Mouse (Mus musculus): ENCODE measurements at regions not wholly inside any gene's neighbourhood (a gene's known extent, or its start where the extent isn't known, plus 50 kb on each side); places are given as distances from the start of the nearest gene placed in this dataset.

DNA sequence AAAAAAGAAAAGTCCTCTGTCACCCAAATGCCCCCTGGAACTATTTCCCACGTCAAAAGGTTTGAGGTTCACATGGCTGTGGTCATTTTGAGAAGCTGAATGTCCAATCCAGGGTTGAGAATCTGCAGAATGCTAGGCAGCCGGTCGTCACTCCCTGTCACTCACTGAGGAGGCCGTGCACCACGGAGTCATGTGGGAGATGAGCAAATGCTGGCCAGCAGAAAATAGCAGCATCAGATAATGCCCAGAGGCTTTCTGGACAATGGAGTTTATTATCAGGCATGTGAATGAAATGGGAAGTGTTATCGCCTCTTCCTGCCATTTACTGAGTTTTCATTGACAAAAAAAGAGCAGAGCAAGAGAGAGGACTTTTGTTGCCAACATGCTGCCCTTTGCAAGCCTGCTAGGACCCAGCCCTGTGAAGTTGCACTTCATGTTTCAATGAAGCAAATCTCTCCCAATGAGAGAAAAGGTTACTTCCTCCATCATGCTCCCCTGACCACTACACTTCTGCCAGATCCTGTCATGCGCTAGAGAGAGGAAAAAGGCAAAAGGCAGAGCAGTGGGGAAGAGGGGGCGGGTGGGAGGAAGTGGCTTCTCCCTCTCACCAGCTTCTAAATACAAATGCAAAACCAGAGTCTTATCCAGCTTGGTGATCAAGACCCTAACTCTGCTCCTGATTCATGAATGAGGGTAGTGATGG is 228.3 kb downstream of the Gsdmc2 start:
- Histone ChIP-seq H3K4me1 (replicated peaks; ENCODE audit: control insufficient read depth, insufficient read depth, low read length) (peaks cover 7% of the 10 kb centered on the region), H3K4me3 (ENCODE audit: control insufficient read depth, insufficient read depth, low read length) (no peak overlapping the region), H3K27me3 (ENCODE audit: control insufficient read depth, insufficient read depth, low read length) (no peaks in the 10 kb centered on the region), H3K36me3 (ENCODE audit: control insufficient read depth, insufficient read depth, low read length) (no peaks in the 10 kb centered on the region), H3K27ac (ENCODE audit: control insufficient read depth, insufficient read depth, low read length) (no peak overlapping the region)
- 42% methylated on average over 8 of the region's 8 CpGs for WGBS
- peak; percentile 9 for DNase-seq
- no peak for TF ChIP-seq POLR2A (IDR thresholded peaks at IDR 0.05; ENCODE audit: control insufficient read depth, extremely low read depth, insufficient read depth, low read length, poor library complexity)
- no peak for TF ChIP-seq CTCF (IDR thresholded peaks at IDR 0.05; ENCODE audit: borderline replicate concordance, control insufficient read depth, extremely low read depth, insufficient read depth, low read length, poor library complexity)

DNA sequence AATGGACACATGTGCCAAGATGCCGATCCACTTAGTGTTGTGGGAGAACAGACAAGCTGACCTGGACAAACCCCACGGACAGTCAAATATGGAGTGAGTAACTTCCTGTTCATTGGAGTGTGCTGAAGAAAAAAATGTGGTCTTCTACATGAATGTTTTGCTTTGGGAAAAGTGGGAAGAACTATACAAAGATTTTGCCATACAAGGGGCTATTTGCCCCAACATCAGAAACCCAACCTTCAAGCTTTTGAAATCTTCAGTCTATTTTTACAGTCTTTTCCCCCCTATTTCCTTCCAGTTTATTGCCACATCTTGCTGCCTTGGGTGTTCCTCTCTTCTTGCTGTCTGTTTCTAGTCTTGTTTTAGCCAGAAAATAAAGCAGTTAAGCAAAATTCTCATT is 230.8 kb downstream of the Gsdmc2 start:
- peaks cover 9% of the 10 kb centered on the region for H3K4me1 ChIP-seq (replicated peaks; ENCODE audit: control insufficient read depth, insufficient read depth, low read length)
- no peaks in the 10 kb centered on the region for H3K36me3 ChIP-seq (ENCODE audit: control insufficient read depth, insufficient read depth, low read length)
- no peak for TF ChIP-seq CTCF (IDR thresholded peaks at IDR 0.05; ENCODE audit: borderline replicate concordance, control insufficient read depth, extremely low read depth, insufficient read depth, low read length, poor library complexity)
- no peak overlapping the region for H3K27ac ChIP-seq (ENCODE audit: control insufficient read depth, insufficient read depth, low read length)
- WGBS: 93% methylated on average over 2 of the region's 2 CpGs
- no peak for DNase-seq
- H3K4me3 ChIP-seq (ENCODE audit: control insufficient read depth, insufficient read depth, low read length): no peak overlapping the region
- no peaks in the 10 kb centered on the region for H3K27me3 ChIP-seq (ENCODE audit: control insufficient read depth, insufficient read depth, low read length)

DNA sequence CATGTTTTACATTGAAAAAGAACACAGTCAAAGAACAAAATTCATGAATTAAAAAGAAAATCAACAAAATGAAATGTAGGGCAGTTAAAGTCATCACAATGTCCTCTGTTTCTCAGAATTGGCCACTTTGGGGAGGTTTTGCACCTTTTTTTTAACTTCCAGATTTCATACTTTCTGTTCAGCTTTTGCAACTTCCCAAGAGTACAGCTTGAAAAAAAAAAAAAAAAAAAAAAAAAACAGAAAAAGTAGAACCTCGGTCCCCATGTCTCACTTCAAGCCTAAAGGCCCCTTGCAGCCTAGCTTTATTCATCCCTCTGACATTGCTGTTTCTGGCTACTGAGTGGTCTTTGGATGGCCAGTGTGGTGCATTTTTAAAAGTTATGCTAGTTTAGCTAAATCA is 231.9 kb downstream of the Gsdmc2 start:
- H3K4me1 ChIP-seq (replicated peaks; ENCODE audit: control insufficient read depth, insufficient read depth, low read length): peaks cover 9% of the 10 kb centered on the region
- WGBS: 39% methylated on average over 1 of the region's 1 CpGs
- TF ChIP-seq CTCF (IDR thresholded peaks at IDR 0.05; ENCODE audit: borderline replicate concordance, control insufficient read depth, extremely low read depth, insufficient read depth, low read length, poor library complexity) (no peak), POLR2A (IDR thresholded peaks at IDR 0.05; ENCODE audit: control insufficient read depth, extremely low read depth, insufficient read depth, low read length, poor library complexity) (no peak)
- H3K4me3 ChIP-seq (ENCODE audit: control insufficient read depth, insufficient read depth, low read length): no peak overlapping the region
- DNase-seq: no peak
- no peaks in the 10 kb centered on the region for H3K27me3 ChIP-seq (ENCODE audit: control insufficient read depth, insufficient read depth, low read length)
- no peaks in the 10 kb centered on the region for H3K36me3 ChIP-seq (ENCODE audit: control insufficient read depth, insufficient read depth, low read length)
- H3K27ac ChIP-seq (ENCODE audit: control insufficient read depth, insufficient read depth, low read length): no peak overlapping the region

- no peaks in the 10 kb centered on the region for H3K27me3 ChIP-seq (ENCODE audit: control insufficient read depth, insufficient read depth, low read length)
- H3K27ac ChIP-seq (ENCODE audit: control insufficient read depth, insufficient read depth, low read length): no peak overlapping the region
- H3K36me3 ChIP-seq (ENCODE audit: control insufficient read depth, insufficient read depth, low read length): no peaks in the 10 kb centered on the region
- 6% methylated on average over 3 of the region's 3 CpGs for WGBS
- no peak for TF ChIP-seq CTCF (IDR thresholded peaks at IDR 0.05; ENCODE audit: borderline replicate concordance, control insufficient read depth, extremely low read depth, insufficient read depth, low read length, poor library complexity)
- H3K4me3 ChIP-seq (ENCODE audit: control insufficient read depth, insufficient read depth, low read length): no peak overlapping the region
- H3K4me1 ChIP-seq (replicated peaks; ENCODE audit: control insufficient read depth, insufficient read depth, low read length): peaks cover 2% of the 10 kb centered on the region; the same call in 1 of the 2 replicates
- DNase-seq: peak; percentile 38
Observed at GRCm38 (mm10) chr15:63611161-63611560, 233.8 kb downstream of the Gsdmc2 start.

- Histone ChIP-seq H3K27ac (ENCODE audit: control insufficient read depth, insufficient read depth, low read length) (no peak overlapping the region), H3K27me3 (ENCODE audit: control insufficient read depth, insufficient read depth, low read length) (no peaks in the 10 kb centered on the region), H3K4me3 (ENCODE audit: control insufficient read depth, insufficient read depth, low read length) (no peak overlapping the region), H3K36me3 (ENCODE audit: control insufficient read depth, insufficient read depth, low read length) (no peaks in the 10 kb centered on the region), H3K4me1 (replicated peaks; ENCODE audit: control insufficient read depth, insufficient read depth, low read length) (0 out of 2 replicates have a peak, but pooled peaks cover 2% of the 10 kb centered on the region)
- no peak for DNase-seq
- TF ChIP-seq CTCF (IDR thresholded peaks at IDR 0.05; ENCODE audit: borderline replicate concordance, control insufficient read depth, extremely low read depth, insufficient read depth, low read length, poor library complexity) (no peak), POLR2A (IDR thresholded peaks at IDR 0.05; ENCODE audit: control insufficient read depth, extremely low read depth, insufficient read depth, low read length, poor library complexity) (no peak)
- WGBS: 83% methylated on average over 8 of the region's 8 CpGs
Observed at GRCm38 (mm10) chr15:63603100-63603714, 241.8 kb downstream of the Gsdmc2 start.

- Histone ChIP-seq H3K27me3 (ENCODE audit: control insufficient read depth, insufficient read depth, low read length) (no peaks in the 10 kb centered on the region), H3K27ac (ENCODE audit: control insufficient read depth, insufficient read depth, low read length) (no peak overlapping the region), H3K4me3 (ENCODE audit: control insufficient read depth, insufficient read depth, low read length) (no peak overlapping the region), H3K36me3 (ENCODE audit: control insufficient read depth, insufficient read depth, low read length) (no peaks in the 10 kb centered on the region), H3K4me1 (replicated peaks; ENCODE audit: control insufficient read depth, insufficient read depth, low read length) (0 out of 2 replicates have a peak, but pooled peaks cover 2% of the 10 kb centered on the region)
- no peak for TF ChIP-seq POLR2A (IDR thresholded peaks at IDR 0.05; ENCODE audit: control insufficient read depth, extremely low read depth, insufficient read depth, low read length, poor library complexity)
- TF ChIP-seq CTCF (IDR thresholded peaks at IDR 0.05; ENCODE audit: borderline replicate concordance, control insufficient read depth, extremely low read depth, insufficient read depth, low read length, poor library complexity): no peak
- WGBS: 30% methylated on average over 5 of the region's 5 CpGs
- DNase-seq: peak; percentile 59
Observed at GRCm38 (mm10) chr15:63601543-63601942, 243.4 kb downstream of the Gsdmc2 start.
